Mouse (Mus musculus) lung, postnatal 36 days (tissue): Measurements from ENCODE around the gene Resp18.
"Not testable (repeated sequence)": the region's sequence is repeated elsewhere in the genome, so short reads cannot be mapped to it uniquely, and the experiment has no call there.

Experiments
- DNase-seq: peaks from one replicate; pipeline ENCODE4 v3.0.0; 2022; ENCODE audit warnings: mixed read lengths

The Resp18 gene

DNA sequence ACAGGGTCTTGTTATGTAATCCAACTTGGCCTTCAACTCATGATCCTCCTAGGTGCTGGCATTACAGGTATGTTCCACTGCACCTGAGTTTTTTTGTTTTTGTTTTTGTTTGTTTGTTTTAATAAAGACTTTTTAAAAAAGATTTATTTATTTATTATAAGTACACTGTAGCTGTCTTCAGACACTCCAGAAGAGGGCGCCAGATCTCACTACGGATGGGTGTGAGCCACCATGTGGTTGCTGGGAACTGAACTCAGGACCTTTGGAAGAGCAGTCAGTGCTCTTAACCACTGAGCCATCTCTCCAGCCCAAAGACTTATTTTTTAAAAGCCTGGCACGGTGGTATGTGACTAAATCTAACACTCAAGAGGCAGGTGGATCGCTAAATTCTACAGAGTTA lies 45.7 kb downstream of the Resp18 start:
- not testable (repeated sequence) for DNase-seq

DNA sequence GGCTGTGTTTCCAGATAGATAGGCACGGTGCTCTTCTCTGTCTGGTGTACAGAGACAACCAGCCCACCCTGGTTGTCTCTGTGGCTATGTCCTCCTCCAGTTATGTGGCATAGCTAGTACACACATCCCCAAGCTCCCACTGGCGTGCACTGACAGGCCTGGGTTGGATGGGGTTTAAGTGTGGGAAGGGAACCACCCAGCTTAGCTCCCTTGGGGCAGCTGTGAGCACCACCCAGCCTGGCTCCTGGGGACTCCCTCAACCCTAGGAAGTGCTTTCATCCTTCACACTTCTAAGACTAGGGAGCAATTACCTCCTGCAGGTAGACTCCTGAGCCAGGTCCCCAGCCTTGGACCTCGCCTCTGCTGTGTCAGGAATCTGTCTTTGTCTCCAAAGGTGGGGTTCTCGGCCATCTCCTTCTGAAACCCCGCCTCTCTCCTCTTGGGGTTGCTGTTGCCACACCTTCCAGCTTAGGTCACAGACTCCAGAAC lies 46.5 kb downstream of the Resp18 start, which contains the start of gene A630095N17Rik:
Gene A630095N17Rik, minus strand, starts transcription at position 439 of the 489 bp plus-strand sequence.
- DNase-seq = no peak

DNA sequence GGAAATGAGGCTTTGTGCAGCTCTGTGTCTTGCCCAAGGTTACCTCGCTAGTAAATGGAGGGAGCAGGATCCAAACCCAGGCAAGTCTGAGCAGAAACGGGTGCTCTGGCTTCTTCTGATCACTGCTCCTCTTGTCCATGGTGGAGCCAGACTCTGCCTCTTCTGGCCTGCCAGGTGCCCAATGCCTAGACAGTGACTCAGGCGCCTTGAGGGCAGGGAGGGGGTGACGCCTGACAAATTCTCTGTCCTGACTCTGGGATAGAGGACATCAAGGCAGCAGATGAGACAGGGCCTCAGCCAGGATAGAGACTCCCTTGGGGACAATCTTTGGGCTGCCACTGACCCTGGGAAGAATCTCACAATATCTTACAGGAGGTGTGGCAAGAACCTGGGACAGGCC lies 47.0 kb downstream of the Resp18 start:
- DNase-seq = no peak

DNA sequence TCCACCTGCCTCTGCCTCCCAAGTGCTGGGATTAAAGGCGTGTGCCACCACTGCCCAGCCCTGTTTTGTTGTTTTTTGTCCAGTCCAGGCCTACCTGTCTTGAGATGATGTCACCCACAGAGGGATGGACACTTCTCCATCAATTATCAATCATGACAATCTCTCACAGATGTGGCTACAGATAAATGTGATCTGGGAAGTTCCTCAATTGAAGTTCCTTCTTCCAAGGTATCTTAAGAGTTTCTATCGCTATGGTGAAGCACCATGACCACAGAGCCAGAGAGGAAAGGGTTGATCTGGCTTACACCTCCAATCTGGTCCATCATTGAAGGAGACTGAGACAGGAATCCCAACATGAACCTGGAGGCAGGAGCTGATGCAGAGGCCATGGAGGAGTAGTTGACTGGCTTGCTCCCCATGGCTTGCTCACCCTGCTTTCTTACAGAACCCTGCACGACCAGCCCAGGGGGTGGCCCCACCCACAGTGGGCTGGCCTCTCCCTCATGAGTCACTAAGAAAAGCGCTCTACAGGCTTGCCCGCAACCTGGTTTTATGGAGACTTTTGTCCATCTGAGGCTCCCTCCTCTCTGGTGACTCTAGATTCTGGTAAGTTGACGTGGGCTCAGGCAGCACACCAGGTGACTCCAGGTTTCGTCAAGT lies 47.8 kb downstream of the Resp18 start:
- DNase-seq = no peak

DNA sequence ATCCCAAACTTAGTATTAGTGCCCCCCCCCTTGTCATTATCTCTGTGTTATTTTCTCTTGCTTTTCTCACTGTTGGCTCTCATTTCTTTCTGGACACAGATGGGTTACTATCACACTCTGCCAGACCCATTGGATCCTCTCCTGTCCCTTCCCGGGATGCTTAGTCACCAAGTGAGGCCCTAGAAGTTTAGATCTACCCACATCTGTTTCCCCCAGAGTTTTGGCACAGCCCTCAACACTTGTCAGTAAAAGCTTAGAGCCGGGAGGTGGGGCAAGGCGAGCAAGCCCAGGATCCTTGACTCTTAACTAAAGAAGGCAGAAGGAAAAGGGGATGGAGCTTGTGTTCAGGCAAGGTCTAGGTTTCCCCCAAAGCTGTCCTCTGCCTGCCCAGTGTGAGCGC lies 49.1 kb downstream of the Resp18 start:
- no peak for DNase-seq

DNA sequence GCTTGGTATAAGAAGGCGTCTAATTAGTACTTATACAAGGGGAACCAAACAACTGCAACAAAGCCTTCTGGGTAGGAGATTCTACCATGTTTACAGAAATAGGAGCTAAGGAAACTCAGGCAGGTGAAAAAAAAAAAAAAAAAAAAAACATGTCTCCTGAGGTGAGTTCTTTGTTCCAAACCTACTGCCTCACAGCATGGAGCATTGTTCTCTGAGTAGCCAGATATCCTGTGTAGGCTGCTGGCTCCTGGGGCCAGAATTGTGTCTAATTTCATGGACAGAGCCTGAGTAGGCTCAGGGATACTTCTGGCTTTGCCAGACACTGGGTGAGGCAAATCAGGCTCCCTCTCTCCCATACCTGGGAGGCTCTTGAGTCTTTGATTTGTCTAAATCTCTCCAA lies 50.6 kb downstream of the Resp18 start:
- no peak for DNase-seq

DNA sequence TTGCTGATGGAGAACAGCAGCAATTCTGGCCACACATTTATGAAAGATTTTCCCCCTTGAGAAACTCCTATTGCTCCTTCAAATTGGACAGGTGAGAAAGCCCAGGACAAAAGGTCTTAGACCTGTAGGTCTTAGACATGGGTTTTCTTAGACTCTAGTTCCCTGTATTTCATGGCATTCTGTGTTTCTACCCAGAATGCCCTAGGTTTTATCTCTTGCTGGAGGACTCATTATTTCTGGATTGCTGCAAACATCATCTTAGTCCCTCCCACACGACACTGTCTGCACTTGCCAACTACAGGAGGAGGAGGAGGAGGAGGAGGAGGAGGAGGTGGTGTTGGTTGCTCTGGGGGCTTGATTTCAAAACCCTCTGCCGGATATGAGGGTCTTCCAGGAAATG lies 52.1 kb downstream of the Resp18 start:
- DNase-seq = no peak

DNA sequence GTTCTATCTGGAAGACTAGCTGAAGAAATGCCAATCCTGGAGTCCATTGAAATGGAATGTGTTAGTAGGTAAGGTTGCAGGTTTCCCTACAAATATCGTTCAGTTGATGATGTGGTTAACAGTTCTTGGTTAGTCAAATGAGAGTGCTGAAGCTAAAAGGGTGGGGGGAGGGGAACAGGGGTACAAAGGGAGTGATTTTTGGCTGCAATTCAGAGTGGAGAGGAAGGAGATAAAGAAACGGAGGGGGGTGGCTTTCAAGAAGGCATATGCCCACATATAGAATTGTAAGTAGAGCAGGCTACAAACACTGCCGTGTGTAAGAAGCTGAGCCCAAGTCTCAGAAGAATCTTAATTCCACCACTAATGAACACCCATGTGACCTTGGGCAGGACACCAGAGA lies 52.7 kb downstream of the Resp18 start:
- no peak for DNase-seq

DNA sequence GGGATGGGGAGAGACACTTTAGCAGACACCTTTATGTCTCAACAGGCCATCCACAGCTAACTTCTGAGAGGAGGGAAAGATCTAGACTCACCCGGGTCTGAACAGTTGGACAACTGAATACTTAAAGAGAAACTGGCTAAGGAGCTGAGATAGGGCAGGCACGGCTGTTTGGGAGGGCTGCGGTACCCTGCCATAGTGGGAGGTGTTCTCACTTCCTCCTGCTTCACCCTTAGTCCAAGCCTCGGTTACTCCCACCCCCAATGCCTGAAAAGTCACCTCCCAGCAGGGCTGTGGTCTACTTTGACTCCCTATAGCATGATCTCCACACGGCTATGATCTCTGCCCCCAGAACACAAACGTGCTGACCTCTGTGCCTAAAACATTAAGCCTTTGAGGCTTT lies 54.7 kb downstream of the Resp18 start:
- no peak for DNase-seq

DNA sequence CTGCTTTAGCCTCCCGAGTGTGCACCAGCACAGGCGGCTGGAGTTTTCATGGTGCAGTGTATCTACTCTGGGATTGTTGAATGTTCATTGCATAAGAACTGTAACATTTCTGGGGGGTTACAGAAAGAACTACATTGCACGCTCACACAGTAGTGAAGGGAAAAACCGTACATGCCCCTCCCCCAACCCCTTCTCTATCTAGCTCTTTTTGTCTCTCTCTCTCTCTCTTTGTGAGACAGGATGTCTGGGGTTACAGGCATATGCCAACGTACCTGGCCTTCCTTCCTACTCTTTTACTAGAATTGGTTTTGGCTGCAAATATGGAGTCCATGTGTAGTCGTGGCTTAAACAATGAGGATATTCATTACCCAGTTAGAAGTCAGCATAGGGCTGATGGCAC lies 55.3 kb downstream of the Resp18 start:
- DNase-seq = no peak
